Mouse (Mus musculus) testis, adult 2 months (tissue): ENCODE data around the gene Tnrc6c.

Experiments used
- CTCF ChIP-seq: fragments of 200-500 bp; IDR thresholded peaks from 2 replicates; pipeline ENCODE4 v1.5.1; 2012; ENCODE audit warnings: low read depth, mild to moderate bottlenecking, inconsistent platforms, low read length, moderate library complexity; ENCODE audit not compliant: control insufficient read depth, insufficient read depth, insufficient replicate concordance
- POLR2A ChIP-seq: fragments of 200-500 bp; IDR thresholded peaks from 2 replicates; pipeline ENCODE4 v1.6.1; 2012; ENCODE audit warnings: low read depth, mild to moderate bottlenecking, inconsistent platforms, low read length, moderate library complexity; ENCODE audit not compliant: control insufficient read depth

GRCm38 (mm10) chr11:117684640-117685039 is 30.6 kb downstream of the Tnrc6c start:
- TF ChIP-seq CTCF (no peak), POLR2A (no peak)
